ENCODE assay signal across 8 mouse cellular contexts in the genomic region with DNA sequence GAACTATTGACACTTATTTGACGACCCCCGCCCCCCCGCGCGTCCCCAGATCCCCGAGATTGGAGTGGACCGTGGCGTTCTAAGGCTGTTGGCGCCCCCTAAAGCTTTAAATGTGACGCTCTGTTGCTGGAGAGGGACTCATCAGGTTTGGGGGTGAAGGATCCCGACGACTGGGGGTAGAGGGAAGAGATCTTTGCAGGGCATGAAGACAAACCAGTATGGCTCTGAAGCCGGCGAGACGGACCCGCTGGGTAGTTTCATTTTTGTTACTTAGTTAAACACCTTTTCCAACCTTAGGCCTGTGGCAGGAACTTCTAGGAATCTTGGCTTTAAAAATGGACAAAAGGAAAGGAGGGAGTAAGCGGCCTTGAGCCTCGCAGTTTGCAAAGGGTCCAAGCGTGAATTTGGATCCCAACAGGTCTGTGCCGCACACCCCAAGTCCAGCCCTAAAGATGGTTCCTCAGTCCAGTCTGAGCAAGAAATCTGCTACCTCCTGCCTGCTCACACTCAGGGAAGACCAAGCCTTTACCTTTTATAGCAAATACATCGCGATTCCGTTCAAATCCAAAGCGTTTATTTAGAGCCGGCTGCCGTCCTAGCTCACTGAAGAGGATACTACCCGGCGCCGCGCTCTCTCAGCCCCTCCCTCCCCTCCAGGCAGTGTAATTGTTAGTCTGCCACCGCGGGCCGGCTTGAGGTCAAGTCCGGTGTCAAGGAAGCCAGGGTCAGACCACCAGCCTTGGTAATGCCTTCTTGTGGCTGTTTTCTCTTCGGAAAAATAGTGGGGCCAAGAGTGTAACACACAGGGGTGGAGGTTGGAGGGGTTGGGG. TPM values are rescaled to one million over a fixed set of nuclear protein-coding genes. Genes with fewer than 3 reads are reported as not detected.
DNase-seq lines count a peak whose midpoint lies in the region; ATAC-seq lines count a peak whose summit lies in the region.

No protein-coding gene starts in this region.

- 1% methylated on average over 35 of the region's 35 CpGs for WGBS in limb, embryonic 12.5 days
- WGBS in midbrain, embryonic 13.5 days: under 1% methylated on average over 35 of the region's 35 CpGs

- H3K27me3 ChIP-seq in limb, embryonic 12.5 days: peaks cover 13% of the 10 kb centered on the region
- H3K27me3 ChIP-seq in midbrain, embryonic 13.5 days: peaks cover 70% of the 10 kb centered on the region

- ATAC-seq in limb, embryonic 12.5 days (ENCODE audit: insufficient number of reproducible peaks, insufficient read depth, low FRiP score, low TSS enrichment, low read depth): peak; percentile 21; the same call in 1 of the 2 replicates
- ATAC-seq in midbrain, embryonic 13.5 days: peak; percentile 44

- H3K9me3 ChIP-seq in limb, embryonic 12.5 days: no peaks in the 10 kb centered on the region
- H3K9me3 ChIP-seq in midbrain, embryonic 13.5 days: no peaks in the 10 kb centered on the region

- peak; percentile 9 for DNase-seq in right cerebral cortex, adult 18-20 months
- no peak for DNase-seq in right cerebral cortex, postnatal 36 days (ENCODE audit: low spot score in 2 of 2)
- peak; percentile 82 for DNase-seq in embryo, embryonic 10.5 days (ENCODE audit: low spot score)
- peak; percentile 23 to 38 for DNase-seq in heart, postnatal 36 days
- no peak for DNase-seq in thymus, postnatal 36 days
- no peak for DNase-seq in gastrocnemius, adult 8-10 months (ENCODE audit: low spot score in 2 of 2)

- H3K4me1 ChIP-seq in limb, embryonic 12.5 days (replicated peaks): peaks cover 56% of the 10 kb centered on the region
- peaks cover 18% of the 10 kb centered on the region for H3K4me1 ChIP-seq in midbrain, embryonic 13.5 days (replicated peaks)

- H3K27ac ChIP-seq in limb, embryonic 12.5 days: peak overlapping the region; percentile 89
- H3K27ac ChIP-seq in midbrain, embryonic 13.5 days: no peak overlapping the region

- intact Hi-C loops in heart, postnatal 36 days (cut with DNase I): loop anchor here (1.0 to 2.0 kb wide), 3 partner anchors 55 to 77 kb away; no protein-coding TSS in a partner anchor

- H3K4me3 ChIP-seq in limb, embryonic 12.5 days (replicated peaks): peak overlapping the region; percentile 66
- H3K4me3 ChIP-seq in midbrain, embryonic 13.5 days (replicated peaks): peak overlapping the region; percentile 49

- H3K9ac ChIP-seq in limb, embryonic 12.5 days (replicated peaks): peak overlapping the region; percentile 75
- peak overlapping the region; percentile 58 for H3K9ac ChIP-seq in midbrain, embryonic 13.5 days (replicated peaks)

- H3K36me3 ChIP-seq in limb, embryonic 12.5 days: no peaks in the 10 kb centered on the region
- no peaks in the 10 kb centered on the region for H3K36me3 ChIP-seq in midbrain, embryonic 13.5 days

- peak overlapping the region; percentile 82 for H3K4me2 ChIP-seq in limb, embryonic 12.5 days
- H3K4me2 ChIP-seq in midbrain, embryonic 13.5 days (replicated peaks): peak overlapping the region; percentile 96

RNA-seq across cellular contexts. Expression of a gene that starts 1.7 kb away (rescaled TPM):
- total RNA-seq in heart, postnatal 36 days (2021): 1 to 10 TPM; 2.6 to 2.8 TPM
- polyA plus RNA-seq in limb, embryonic 12.5 days (2016; fragmentation: Nextera tagmentation; extraction: Ambion mirVana): 30.6 and 32.4 TPM in 2 replicates
- 0.70 and 0.79 TPM in 2 replicates for polyA plus RNA-seq in midbrain, embryonic 13.5 days (2015; fragmentation: Nextera tagmentation; extraction: Ambion mirVana)
- 1 to 10 TPM in 1 of 4 experiments, under 1 TPM in 3; 0.56 to 1.4 (median 0.73) TPM for total RNA-seq in gastrocnemius, adult 8-10 months (2022)

Comparison
In these comparisons a context has a peak if more than half of its experiments do, and no peak if none do; other contexts are left out.
1. DNase-seq: peak in right cerebral cortex, adult 18-20 months (single experiment), embryo, embryonic 10.5 days (single experiment) and heart, postnatal 36 days (2 of 2); none in right cerebral cortex, postnatal 36 days (0 of 2), thymus, postnatal 36 days (0 of 2) and gastrocnemius, adult 8-10 months (0 of 2).